Comparison of ENCODE assay signal across 34 mouse cellular contexts in genomic region chr7:113154066-113154465, GRCm38 (mm10).
"Had no signal": no experiment of that assay in that cellular context is flagged by ENCODE, and none has a peak within 500 bp of the region (broad histone marks: within the 10 kb centered on the region; RNA-seq: fewer than 3 reads in every experiment).

No protein-coding gene starts in this region.

- H3K36me3 ChIP-seq: heart, embryonic 10.5 days; heart, embryonic 12.5 days; heart, embryonic 13.5 days; heart, embryonic 15.5 days; hindbrain, embryonic 10.5 days; hindbrain, embryonic 12.5 days; hindbrain, embryonic 13.5 days; hindbrain, embryonic 15.5 days; intestine, embryonic 15.5 days; kidney, embryonic 15.5 days had no signal

- H3K4me3 ChIP-seq: heart, embryonic 10.5 days; heart, embryonic 12.5 days; heart, embryonic 13.5 days; heart, embryonic 15.5 days; hindbrain, embryonic 10.5 days; hindbrain, embryonic 12.5 days; hindbrain, embryonic 13.5 days; hindbrain, embryonic 15.5 days; intestine, embryonic 15.5 days; kidney, embryonic 15.5 days had no signal

- H3K27ac ChIP-seq: heart, embryonic 10.5 days; heart, embryonic 13.5 days; heart, embryonic 15.5 days; hindbrain, embryonic 10.5 days; hindbrain, embryonic 12.5 days; hindbrain, embryonic 13.5 days; hindbrain, embryonic 14.5 days; hindbrain, embryonic 15.5 days; hindbrain, postnatal 0 days; intestine, embryonic 15.5 days; kidney, embryonic 15.5 days; kidney, postnatal 0 days had no signal

- DNase-seq: heart, postnatal 10 days; heart, postnatal 14 days; heart, postnatal 36 days; heart, postnatal 4 days; kidney, adult 11 months; kidney, adult 18-20 months; kidney, adult 2 months; kidney, adult 8-10 months; kidney, adult 9 months; kidney, postnatal 10 days; kidney, postnatal 14 days; kidney, postnatal 25 days; kidney, postnatal 36 days; kidney, postnatal 4 days; layer of hippocampus, adult 9-11 months; layer of hippocampus, postnatal 36 days had no signal

- H3K9me3 ChIP-seq: heart, embryonic 10.5 days; heart, embryonic 12.5 days; heart, embryonic 13.5 days; heart, embryonic 15.5 days; hindbrain, embryonic 10.5 days; hindbrain, embryonic 12.5 days; hindbrain, embryonic 13.5 days; hindbrain, embryonic 15.5 days; intestine, embryonic 15.5 days; kidney, embryonic 15.5 days had no signal

- H3K9ac ChIP-seq: heart, embryonic 12.5 days; heart, embryonic 13.5 days; heart, embryonic 15.5 days; hindbrain, embryonic 12.5 days; hindbrain, embryonic 13.5 days; hindbrain, embryonic 14.5 days; hindbrain, embryonic 15.5 days; intestine, embryonic 15.5 days; kidney, embryonic 15.5 days had no signal

- H3K27me3 ChIP-seq: heart, embryonic 12.5 days; heart, embryonic 13.5 days; heart, embryonic 15.5 days; hindbrain, embryonic 12.5 days; hindbrain, embryonic 13.5 days; hindbrain, embryonic 15.5 days; intestine, embryonic 15.5 days; kidney, embryonic 15.5 days had no signal

- H3K4me2 ChIP-seq: heart, embryonic 11.5 days; heart, embryonic 12.5 days; heart, embryonic 13.5 days; heart, embryonic 15.5 days; hindbrain, embryonic 12.5 days; hindbrain, embryonic 13.5 days; hindbrain, embryonic 14.5 days; hindbrain, embryonic 15.5 days; intestine, embryonic 15.5 days; kidney, embryonic 15.5 days had no signal

- ATAC-seq: hindbrain, embryonic 16.5 days; hindbrain, postnatal 0 days; inflammation-experienced regulatory T-cells, adult 6 months; intestine, embryonic 15.5 days; intestine, embryonic 16.5 days; intestine, postnatal 0 days had no signal
